Mouse (Mus musculus) C2C12 (cell line): ENCODE measurements around the gene Pgm1.

Source experiments
- CTCF ChIP-seq: IDR thresholded peaks from one replicate; pipeline ENCODE4 v1.5.1; 2011; ENCODE audit not compliant: control insufficient read depth, insufficient read depth, insufficient read length
- MAX ChIP-seq: IDR thresholded peaks from one replicate; pipeline ENCODE4 v1.6.1; 2011; ENCODE audit warnings: mild to moderate bottlenecking, control low read depth

DNA sequence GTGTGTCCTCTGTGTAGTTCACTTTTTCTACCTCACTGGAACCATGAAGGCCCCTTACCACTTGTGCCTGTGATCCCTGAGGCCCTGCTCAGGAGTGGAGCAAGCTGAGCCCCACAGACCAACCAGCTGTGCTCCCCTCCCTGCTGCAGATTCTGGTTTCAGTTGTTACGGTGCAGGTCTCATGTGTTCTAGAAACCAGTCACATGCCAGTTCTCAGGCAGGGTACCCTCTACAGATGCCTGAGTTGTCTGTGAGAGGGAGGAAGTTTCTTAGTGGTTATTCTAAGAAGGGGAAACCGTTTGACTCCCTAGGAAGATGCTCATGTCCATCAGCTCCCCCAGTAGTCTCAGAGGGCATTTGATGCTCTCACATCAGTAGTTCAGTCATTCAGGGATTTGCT is 15.4 kb downstream of the Pgm1 start:
- TF ChIP-seq CTCF: no peak
- no peak for TF ChIP-seq MAX
